Comparison of ENCODE assay signal across 14 mouse cellular contexts in genomic region chr7:117486425-117487172, GRCm38 (mm10).
DNase-seq lines count a peak whose midpoint lies in the region; ATAC-seq and TF ChIP-seq lines count a peak whose summit lies in the region.
"Had no signal": no experiment of that assay in that cellular context is flagged by ENCODE, and none has a peak within 500 bp of the region (broad histone marks: within the 10 kb centered on the region; RNA-seq: fewer than 3 reads in every experiment).

No protein-coding gene starts in this region.

- H3K4me1 ChIP-seq in bone marrow, adult 2 months (ENCODE audit: control insufficient read depth, insufficient read depth, low read length) = peaks cover 28% of the 10 kb centered on the region
- H3K4me1 ChIP-seq in intestine, postnatal 0 days (replicated peaks; ENCODE audit: control insufficient read depth, insufficient read depth, low read length) = peaks cover 8% of the 10 kb centered on the region
- H3K4me1 ChIP-seq: limb, embryonic 12.5 days had no signal

- DNase-seq in lung, adult 18-20 months = peak; percentile 29 to 31
- no peak for DNase-seq in lung, postnatal 10 days
- no peak for DNase-seq in right cerebral cortex, postnatal 36 days (ENCODE audit: low spot score in 2 of 2)
- DNase-seq in urinary bladder, postnatal 10 days (ENCODE audit: low spot score) = no peak
- DNase-seq: cerebellum, adult 11 months; embryo, embryonic 11 days; forebrain, postnatal 0 days; right cerebral cortex, postnatal 4 days had no signal

- WGBS in bone marrow, adult 2 months = 15% methylated on average over 7 of the region's 7 CpGs
- WGBS in intestine, postnatal 0 days = 66% methylated on average over 7 of the region's 7 CpGs

- H3K9ac ChIP-seq in intestine, postnatal 0 days (ENCODE audit: low read depth, low read length) = no peak overlapping the region
- H3K9ac ChIP-seq: forebrain, postnatal 0 days; limb, embryonic 12.5 days; midbrain, embryonic 13.5 days had no signal

- H3K27ac ChIP-seq in bone marrow, adult 2 months (ENCODE audit: control insufficient read depth, insufficient read depth, low read depth, low read length, poor library complexity) = peak overlapping the region; percentile 91
- no peak overlapping the region for H3K27ac ChIP-seq in intestine, postnatal 0 days (ENCODE audit: low read depth, low read length)
- H3K27ac ChIP-seq: limb, embryonic 12.5 days; midbrain, embryonic 13.5 days had no signal

- no peaks in the 10 kb centered on the region for H3K27me3 ChIP-seq in intestine, postnatal 0 days (replicated peaks; ENCODE audit: control insufficient read depth, insufficient read depth, low read length)
- H3K27me3 ChIP-seq: limb, embryonic 12.5 days; midbrain, embryonic 13.5 days had no signal

- peak; percentile 72 to 74; a peak in 3 of 4 replicates for ATAC-seq in hematopoietic stem cell, adult 5-6 weeks (replicated peaks in 1 of 2; ENCODE audit: insufficient read depth in 1 of 2, low FRiP score in 2 of 2, low TSS enrichment in 1 of 2, low read depth in 1 of 2, poor library complexity in 2 of 2, severe bottlenecking in 2 of 2)
- ATAC-seq in monocyte, adult 5-6 weeks (replicated peaks; ENCODE audit: insufficient number of reproducible peaks, low FRiP score, low TSS enrichment, poor library complexity, severe bottlenecking) = peak; percentile 48
- ATAC-seq in intestine, postnatal 0 days = no peak
- ATAC-seq: forebrain, postnatal 0 days; midbrain, embryonic 13.5 days had no signal

- H3K9me3 ChIP-seq in intestine, postnatal 0 days (ENCODE audit: control insufficient read depth) = no peaks in the 10 kb centered on the region
- H3K9me3 ChIP-seq: limb, embryonic 12.5 days; midbrain, embryonic 13.5 days had no signal

- H3K4me2 ChIP-seq in intestine, postnatal 0 days (replicated peaks; ENCODE audit: low read depth) = no peak overlapping the region
- H3K4me2 ChIP-seq: limb, embryonic 12.5 days; midbrain, embryonic 13.5 days had no signal

- H3K36me3 ChIP-seq in intestine, postnatal 0 days (ENCODE audit: control insufficient read depth, insufficient read depth) = no peaks in the 10 kb centered on the region
- H3K36me3 ChIP-seq: limb, embryonic 12.5 days; midbrain, embryonic 13.5 days had no signal

- no peak for TF ChIP-seq CTCF in bone marrow, adult 2 months (IDR thresholded peaks at IDR 0.05; ENCODE audit: control insufficient read depth, insufficient read depth, low read length)
- TF ChIP-seq CTCF in intestine, postnatal 0 days (IDR thresholded peaks at IDR 0.05; ENCODE audit: low read depth) = no peak

- no peak overlapping the region for H3K4me3 ChIP-seq in bone marrow, adult 2 months (replicated peaks; ENCODE audit: control insufficient read depth, low read depth, low read length)
- no peak overlapping the region for H3K4me3 ChIP-seq in intestine, postnatal 0 days (ENCODE audit: low read depth, low read length)
- H3K4me3 ChIP-seq: limb, embryonic 12.5 days; midbrain, embryonic 13.5 days had no signal

- no peak for TF ChIP-seq POLR2A in bone marrow, adult 2 months (IDR thresholded peaks at IDR 0.05; ENCODE audit: borderline replicate concordance, control insufficient read depth, low read depth, low read length)

Comparison
In these comparisons a context has a peak if more than half of its experiments do, and no peak if none do; other contexts are left out.
1. DNase-seq: peak in lung, adult 18-20 months (2 of 2); none in lung, postnatal 10 days (single experiment), right cerebral cortex, postnatal 36 days (0 of 2) and urinary bladder, postnatal 10 days (single experiment).